Mouse (Mus musculus) MEL (cell line): ENCODE data around the gene Fbxo9. TPM values are rescaled to one million over a fixed set of nuclear protein-coding genes. Genes with fewer than 3 reads are reported as not detected.

Experiments used
- DNase-seq: peaks from one replicate; pipeline ENCODE4 v3.0.0; 2011; ENCODE audit warnings: low read depth, low spot score
- H3K27ac ChIP-seq: 2 replicates; pipeline ENCODE4 v1.5.1; 2012; ENCODE audit warnings: low read depth, mild to moderate bottlenecking, control low read depth, low read length, moderate library complexity; ENCODE audit not compliant: control insufficient read depth
- H3K27me3 ChIP-seq, 2 experiments: fragments of 150-350 bp in 1 of 2; sonication (generic) in 1 of 2; 2 replicates each; pipeline ENCODE4 v1.6.1; 2012; ENCODE audit warnings: low read length in 2 of 2, mild to moderate bottlenecking in 2 of 2, improper control_type of control experiment in 1 of 2, moderate library complexity in 1 of 2; ENCODE audit not compliant: insufficient read depth in 2 of 2, control insufficient read depth in 1 of 2
- H3K36me3 ChIP-seq, 2 experiments: 2 replicates each; pipeline ENCODE4 v1.6.1; 2012 to 2014; ENCODE audit warnings: low read length in 2 of 2, improper control_type of control experiment in 1 of 2, inconsistent platforms in 1 of 2, mild to moderate bottlenecking in 1 of 2; ENCODE audit not compliant: insufficient read depth in 2 of 2, control insufficient read depth in 1 of 2
- H3K4me1 ChIP-seq, 2 experiments: fragments of 150-350 bp in 1 of 2; sonication (generic) in 1 of 2; 2 replicates each; pipeline ENCODE4 v1.6.1; 2012; ENCODE audit warnings: low read length in 2 of 2, improper control_type of control experiment in 1 of 2, mild to moderate bottlenecking in 1 of 2; ENCODE audit not compliant: insufficient read depth in 2 of 2, control insufficient read depth in 1 of 2
- H3K4me3 ChIP-seq, 2 experiments: fragments of 150-350 bp in 1 of 2; sonication (generic) in 1 of 2; 2 replicates each; pipeline ENCODE4 v1.5.1; 2012; ENCODE audit warnings: low read depth in 2 of 2, low read length in 2 of 2, mild to moderate bottlenecking in 2 of 2, moderate library complexity in 2 of 2, control low read depth in 1 of 2, improper control_type of control experiment in 1 of 2; ENCODE audit not compliant: control insufficient read depth in 1 of 2, insufficient read depth in 1 of 2
- H3K79me2 ChIP-seq: 2 replicates; pipeline ENCODE4 v1.6.1; 2012; ENCODE audit warnings: mild to moderate bottlenecking, low read length, moderate library complexity; ENCODE audit not compliant: control insufficient read depth, poor library complexity, insufficient read depth
- H3K9ac ChIP-seq: 2 replicates; pipeline ENCODE4 v1.6.1; 2012; ENCODE audit warnings: low read depth, mild to moderate bottlenecking, control low read depth, low read length, moderate library complexity; ENCODE audit not compliant: control insufficient read depth, poor library complexity, severe bottlenecking
- H3K9me3 ChIP-seq: fragments of 150-350 bp; sonication (generic); replicated peaks from 2 replicates; pipeline ENCODE4 v1.6.1; 2012; ENCODE audit warnings: mild to moderate bottlenecking, low read length, improper control_type of control experiment, moderate library complexity; ENCODE audit not compliant: insufficient read depth
- BHLHE40 ChIP-seq: IDR thresholded peaks from 2 replicates; pipeline ENCODE4 v1.6.1; 2012; ENCODE audit warnings: low read depth, mild to moderate bottlenecking, inconsistent platforms, low read length, improper control_type of control experiment, borderline replicate concordance
- CHD1 ChIP-seq: IDR thresholded peaks from 2 replicates; pipeline ENCODE4 v1.6.1; 2012; ENCODE audit warnings: low read depth, mild to moderate bottlenecking, inconsistent platforms, low read length, improper control_type of control experiment
- ELF1 ChIP-seq: IDR thresholded peaks from 2 replicates; pipeline ENCODE4 v1.6.1; 2014; ENCODE audit warnings: low read depth, mild to moderate bottlenecking, inconsistent platforms, low read length, improper control_type of control experiment, moderate library complexity
- GATA1 ChIP-seq: IDR thresholded peaks from 2 replicates; pipeline ENCODE4 v1.6.1; 2011; ENCODE audit warnings: low read depth, low read length, improper control_type of control experiment
- JUND ChIP-seq: IDR thresholded peaks from 2 replicates; pipeline ENCODE4 v1.6.1; 2011; ENCODE audit warnings: low read depth, mild to moderate bottlenecking, improper control_type of control experiment, low read length
- KAT2A ChIP-seq: conservative IDR thresholded peaks from 2 replicates; pipeline ENCODE4 v1.6.1; 2012; ENCODE audit warnings: low read depth, low read length, improper control_type of control experiment, inconsistent platforms
- MAFK ChIP-seq: IDR thresholded peaks from 2 replicates; pipeline ENCODE4 v1.6.1; 2011; ENCODE audit warnings: low read depth, mild to moderate bottlenecking, low read length, improper control_type of control experiment, borderline replicate concordance
- MEF2A ChIP-seq: IDR thresholded peaks from 2 replicates; pipeline ENCODE4 v1.6.1; 2014; ENCODE audit warnings: low read depth, mild to moderate bottlenecking, inconsistent platforms, low read length, improper control_type of control experiment; ENCODE audit not compliant: poor library complexity, insufficient replicate concordance, severe bottlenecking; ENCODE audit errors: extremely low read depth
- MYC ChIP-seq: IDR thresholded peaks from 2 replicates; pipeline ENCODE4 v1.6.1; 2011; ENCODE audit warnings: low read depth, mild to moderate bottlenecking, low read length, improper control_type of control experiment, moderate library complexity
- POLR2A ChIP-seq, 2 experiments: IDR thresholded peaks; 2 replicates each; pipeline ENCODE4 v1.6.1; 2011 to 2012; ENCODE audit warnings: low read length in 2 of 2, mild to moderate bottlenecking in 2 of 2, control low read depth in 1 of 2, improper control_type of control experiment in 1 of 2, low read depth in 1 of 2, moderate library complexity in 1 of 2; ENCODE audit not compliant: control insufficient read depth in 1 of 2, insufficient read depth in 1 of 2, poor library complexity in 1 of 2
- POLR2AphosphoS5 ChIP-seq: IDR thresholded peaks from 2 replicates; pipeline ENCODE4 v1.6.1; 2012; ENCODE audit warnings: low read depth, borderline replicate concordance, mild to moderate bottlenecking, inconsistent platforms, low read length, moderate library complexity, mixed read lengths
- RAD21 ChIP-seq: IDR thresholded peaks from 2 replicates; pipeline ENCODE4 v1.6.1; 2011; ENCODE audit warnings: mild to moderate bottlenecking, low read depth, low read length, improper control_type of control experiment
- SIN3A ChIP-seq: IDR thresholded peaks from 2 replicates; pipeline ENCODE4 v1.6.1; 2012; ENCODE audit warnings: low read length, improper control_type of control experiment, inconsistent platforms
- SMC3 ChIP-seq: IDR thresholded peaks from 2 replicates; pipeline ENCODE4 v1.6.1; 2011; ENCODE audit warnings: low read depth, low read length, improper control_type of control experiment
- TAL1 ChIP-seq: IDR thresholded peaks from 2 replicates; pipeline ENCODE4 v1.6.1; 2012; ENCODE audit warnings: mild to moderate bottlenecking, inconsistent platforms, low read length, moderate library complexity, mixed read lengths
- TBP ChIP-seq: IDR thresholded peaks from 2 replicates; pipeline ENCODE4 v1.8.0; 2011; ENCODE audit warnings: low read depth, low read length, improper control_type of control experiment
- UBTF ChIP-seq: IDR thresholded peaks from 2 replicates; pipeline ENCODE4 v1.6.1; 2012; ENCODE audit warnings: low read depth, mild to moderate bottlenecking, inconsistent platforms, low read length, improper control_type of control experiment, moderate library complexity, borderline replicate concordance; ENCODE audit not compliant: insufficient read depth
- USF2 ChIP-seq, 2 experiments: IDR thresholded peaks; 2 replicates each; pipeline ENCODE4 v1.6.1; 2011 to 2012; ENCODE audit warnings: improper control_type of control experiment in 2 of 2, low read length in 2 of 2, borderline replicate concordance in 1 of 2, inconsistent platforms in 1 of 2, low read depth in 1 of 2, mild to moderate bottlenecking in 1 of 2; ENCODE audit not compliant: insufficient read depth in 1 of 2
- ZC3H11A ChIP-seq: IDR thresholded peaks from 2 replicates; pipeline ENCODE4 v1.6.1; 2012; ENCODE audit warnings: low read depth, mild to moderate bottlenecking, inconsistent platforms, low read length, improper control_type of control experiment
- ZKSCAN1 ChIP-seq: IDR thresholded peaks from 2 replicates; pipeline ENCODE4 v1.6.1; 2012; ENCODE audit warnings: low read depth, mild to moderate bottlenecking, inconsistent platforms, low read length, improper control_type of control experiment, moderate library complexity
- ZNF384 ChIP-seq: IDR thresholded peaks from 2 replicates; pipeline ENCODE4 v1.6.1; 2012; ENCODE audit warnings: low read depth, mild to moderate bottlenecking, inconsistent platforms, low read length, improper control_type of control experiment
- polyA plus RNA-seq, 2 experiments: library from polyadenylated mRNA; stranded (reverse) in 1 of 2; unstranded in 1 of 2; fragments of >175 nt in 1 of 2; fragments of >200 nt in 1 of 2; gene quantifications; 2 replicates each; pipeline versions ENCODE4 v1.2.1 to v1.2.4; 2012; ENCODE audit warnings: low replicate concordance in 2 of 2, low read depth in 1 of 2; ENCODE audit not compliant: insufficient read length in 2 of 2, insufficient read depth in 1 of 2, missing spikeins in 1 of 2
- total RNA-seq: library from RNA; depleted of rRNA; stranded (reverse); fragments of 300-350 nt; gene quantifications from 2 replicates; pipeline ENCODE4 v1.2.3, GENCODE M21; 2012

Fbxo9 gene
- total and polyA plus RNA-seq, 3 experiments, result 47.0 to 402 (median 56.0) TPM

DNA sequence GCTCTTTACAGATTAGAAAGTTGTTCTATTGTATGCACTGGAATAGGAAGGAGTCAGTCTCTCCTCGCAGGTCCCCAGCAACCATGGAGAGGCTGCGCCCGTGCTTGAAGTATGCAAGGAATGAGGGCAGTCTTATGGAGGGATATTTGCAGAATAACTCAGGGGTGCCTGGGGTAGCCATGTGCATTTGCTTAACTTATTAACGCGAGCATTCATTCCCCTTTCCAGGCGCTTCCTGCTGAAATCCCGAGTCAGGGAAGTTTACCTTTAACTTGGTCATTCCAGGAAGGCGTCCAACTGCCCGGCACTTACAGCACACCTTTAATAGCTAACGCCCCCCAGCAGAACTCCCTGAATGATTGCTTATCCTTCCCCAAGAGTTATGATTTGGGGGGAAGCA, 44.7 kb downstream of the Fbxo9 start:
- no peak for DNase-seq

DNA sequence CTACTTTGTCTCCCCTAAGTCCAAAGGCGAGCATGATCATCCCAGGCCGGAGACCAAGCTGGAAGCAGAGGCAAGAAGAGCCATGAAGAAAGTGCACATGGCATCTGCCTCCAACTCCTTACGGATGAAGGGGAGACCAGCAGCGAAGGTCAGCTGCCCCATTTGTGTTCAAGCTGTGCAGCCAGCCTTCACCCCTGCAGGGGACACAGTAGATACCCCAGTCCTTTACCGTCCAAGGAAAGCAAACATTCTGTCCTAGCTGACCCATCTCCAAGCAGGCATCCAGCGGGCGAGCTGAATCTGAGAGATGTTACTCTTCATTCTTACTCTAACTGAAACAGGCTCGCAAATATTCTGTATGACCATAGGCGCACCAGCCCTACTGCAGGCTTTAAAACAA, 46.5 kb downstream of the Fbxo9 start:
- TF ChIP-seq JUND, result no peak
- TF ChIP-seq KAT2A, result no peak
- no peak for TF ChIP-seq GATA1
- no peak for TF ChIP-seq MAFK
- no peak for TF ChIP-seq UBTF
- TF ChIP-seq ZC3H11A, result no peak
- TF ChIP-seq MYC, result no peak
- no peak for TF ChIP-seq BHLHE40
- no peak for TF ChIP-seq POLR2A (IDR thresholded peaks at IDR 0.05; ENCODE audit: control insufficient read depth in 1 of 2, insufficient read depth in 1 of 2, low read depth in 1 of 2, low read length in 2 of 2, poor library complexity in 1 of 2)
- TF ChIP-seq ZKSCAN1, result no peak
- no peak for TF ChIP-seq SMC3
- no peak for TF ChIP-seq ELF1
- no peak for TF ChIP-seq USF2 (IDR thresholded peaks at IDR 0.05; ENCODE audit: borderline replicate concordance in 1 of 2, insufficient read depth in 1 of 2, low read depth in 1 of 2, low read length in 2 of 2)
- TF ChIP-seq CHD1, result no peak
- TF ChIP-seq MEF2A, result no peak
- no peak for TF ChIP-seq RAD21
- TF ChIP-seq TBP, result no peak
- TF ChIP-seq, all 39 proteins: peak for 0
- DNase-seq, result no peak
- no peak overlapping the region for H3K9ac ChIP-seq
- H3K9me3 ChIP-seq, result no peaks in the 10 kb centered on the region
- no peak overlapping the region for H3K27ac ChIP-seq
- peaks cover 0 to 2% of the 10 kb centered on the region in 2 experiments; a peak in 2 of 4 replicates for H3K27me3 ChIP-seq
- H3K4me3 ChIP-seq, result no peak overlapping the region
- peaks cover 2 to 13% of the 10 kb centered on the region in 2 experiments; a peak in 1 of 4 replicates for H3K4me1 ChIP-seq
- H3K36me3 ChIP-seq, result no peaks in the 10 kb centered on the region
- H3K79me2 ChIP-seq, result no peaks in the 10 kb centered on the region

More for the DNA sequence above, 44.7 kb downstream of the Fbxo9 start:
- Histone ChIP-seq H3K9me3 (no peaks in the 10 kb centered on the region), H3K9ac (no peak overlapping the region), H3K79me2 (no peaks in the 10 kb centered on the region), H3K27ac (no peak overlapping the region), H3K4me3 (no peak overlapping the region), H3K36me3 (no peaks in the 10 kb centered on the region), H3K4me1 (peaks cover 0 to 7% of the 10 kb centered on the region in 2 experiments; a peak in 1 of 4 replicates), H3K27me3 (peaks cover 0 to 2% of the 10 kb centered on the region in 2 experiments; a peak in 2 of 4 replicates)
- TF ChIP-seq POLR2AphosphoS5, result no peak
- TF ChIP-seq POLR2A (IDR thresholded peaks at IDR 0.05; ENCODE audit: control insufficient read depth in 1 of 2, insufficient read depth in 1 of 2, low read depth in 1 of 2, low read length in 2 of 2, poor library complexity in 1 of 2), result no peak
- TF ChIP-seq MEF2A, result no peak
- TF ChIP-seq GATA1, result no peak
- TF ChIP-seq SIN3A, result no peak
- no peak for TF ChIP-seq CHD1
- TF ChIP-seq ZNF384, result no peak
- TF ChIP-seq TAL1, result no peak
- TF ChIP-seq ELF1, result no peak
